Mouse (Mus musculus) hematopoietic multipotent progenitor cell, adult 10-12 weeks (in vitro differentiated cells): Measurements from ENCODE around the gene Olfr1184. TPM values are rescaled to one million over a fixed set of nuclear protein-coding genes. Genes with fewer than 3 reads are reported as not detected.

Experiments
- polyA plus RNA-seq: library from polyadenylated mRNA; stranded (reverse); fragments of >175 nt; gene quantifications from 2 replicates; pipeline ENCODE4 v1.2.3, GENCODE M21; 2012; ENCODE audit warnings: low replicate concordance

The Olfr1184 gene
- not detected in 2 replicates for polyA plus RNA-seq

GRCm38 (mm10) chr2:88483298-88483697, at the start of gene Olfr1184:
Gene Olfr1184, plus strand, starts transcription at chr2:88483598.

GRCm38 (mm10) chr2:88449031-88449430, 34.4 kb upstream of the Olfr1184 start, which contains the start of gene Gm13757:
Gene Gm13757, minus strand, starts transcription at chr2:88449131.

GRCm38 (mm10) chr2:88454567-88454966, 28.8 kb upstream of the Olfr1184 start, which contains the start of gene Olfr1183:
Gene Olfr1183, plus strand, starts transcription at chr2:88454867.

DNA sequence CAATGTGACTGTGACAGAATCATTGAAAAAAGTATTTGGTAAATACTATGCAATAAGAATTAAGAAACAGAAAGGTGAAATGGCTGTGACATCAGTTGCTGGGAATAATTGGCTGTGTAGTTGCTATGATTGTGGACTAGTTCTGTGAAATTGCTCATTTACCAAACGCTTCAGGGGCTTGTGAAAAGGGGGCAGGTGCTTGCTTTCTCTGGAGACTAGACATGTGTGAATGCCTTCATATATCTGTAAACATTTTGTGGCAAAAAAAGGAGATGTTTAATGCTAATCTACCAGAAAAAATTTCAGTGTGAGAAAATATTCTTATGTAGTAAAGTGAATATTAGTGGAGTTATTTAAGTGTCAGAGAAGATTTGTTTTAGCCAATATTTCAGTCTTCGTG, 9.6 kb downstream of the Olfr1184 start, which contains the start of gene Olfr1185-ps1:
Gene Olfr1185-ps1, plus strand, starts transcription at position 301 of the 400 bp plus-strand sequence.

DNA sequence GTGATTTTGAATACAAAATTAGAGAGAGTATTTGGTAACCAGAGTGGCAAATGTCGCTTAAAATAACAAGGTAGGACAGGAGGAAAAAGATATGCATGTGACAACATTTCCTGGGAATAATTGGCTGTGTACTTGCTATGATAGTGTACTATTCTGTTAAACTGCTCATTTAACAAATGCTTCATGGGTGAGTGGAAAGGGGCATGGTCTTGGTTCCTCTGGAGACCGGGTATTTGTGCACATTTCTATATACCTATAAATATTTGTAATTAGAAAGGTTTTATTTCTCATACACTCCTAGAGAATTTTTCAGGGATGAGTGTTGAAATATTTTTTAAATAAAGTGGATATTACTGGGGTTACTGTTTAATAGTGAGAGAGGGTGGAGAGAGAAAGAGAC, 34.9 kb downstream of the Olfr1184 start, which contains the start of gene Olfr1186:
Gene Olfr1186, plus strand, starts transcription at position 301 of the 400 bp plus-strand sequence.

Other genes with a start within 250 kb of the Olfr1184 start
- gene Olfr1173, start 203.7 kb upstream of the Olfr1184 start, polyA plus RNA-seq, result not detected in 2 replicates
- not detected in 2 replicates for gene Olfr1174-ps, start 168.5 kb upstream of the Olfr1184 start, polyA plus RNA-seq
- not detected in 2 replicates for gene Olfr1175-ps, start 156.4 kb upstream of the Olfr1184 start, polyA plus RNA-seq
- not detected in 2 replicates for gene Olfr1176, start 146.9 kb upstream of the Olfr1184 start, polyA plus RNA-seq
- not detected in 2 replicates for gene Olfr1177-ps, start 137.1 kb upstream of the Olfr1184 start, polyA plus RNA-seq
- not detected in 2 replicates for gene Olfr1178, start 96.5 kb upstream of the Olfr1184 start, polyA plus RNA-seq
- gene Olfr1179, start 77.1 kb upstream of the Olfr1184 start, polyA plus RNA-seq, result not detected in 2 replicates
- not detected in 2 replicates for gene Olfr1180, start 64.4 kb upstream of the Olfr1184 start, polyA plus RNA-seq
- not detected in 2 replicates for gene Olfr1181, start 57.4 kb upstream of the Olfr1184 start, polyA plus RNA-seq
- gene Gm13757, start 34.5 kb upstream of the Olfr1184 start, polyA plus RNA-seq, result not detected in 2 replicates
- not detected in 2 replicates for gene Olfr1183, start 28.7 kb upstream of the Olfr1184 start, polyA plus RNA-seq
- gene Olfr1185-ps1, start 9.7 kb downstream of the Olfr1184 start, polyA plus RNA-seq, result not detected in 2 replicates
- not detected in 2 replicates for gene Olfr1186, start 35.0 kb downstream of the Olfr1184 start, polyA plus RNA-seq
- gene Olfr1188, start 73.3 kb downstream of the Olfr1184 start, polyA plus RNA-seq, result not detected in 2 replicates
- gene Olfr1189, start 102.9 kb downstream of the Olfr1184 start, polyA plus RNA-seq, result not detected in 2 replicates
- not detected in 2 replicates for gene Olfr1191-ps1, start 156.9 kb downstream of the Olfr1184 start, polyA plus RNA-seq
- gene Olfr1192-ps1, start 164.9 kb downstream of the Olfr1184 start, polyA plus RNA-seq, result not detected in 2 replicates
- gene Olfr1193, start 192.0 kb downstream of the Olfr1184 start, polyA plus RNA-seq, result not detected in 2 replicates
- gene Olfr1195, start 205.6 kb downstream of the Olfr1184 start, polyA plus RNA-seq, result not detected in 2 replicates
- gene Olfr1196, start 221.0 kb downstream of the Olfr1184 start, polyA plus RNA-seq, result not detected in 2 replicates
- gene Olfr1197, start 248.8 kb downstream of the Olfr1184 start, polyA plus RNA-seq, result not detected in 2 replicates